Mouse (Mus musculus) thymus, adult 2 months (tissue): ENCODE results near the gene Cygb.

Experiments used
- CTCF ChIP-seq: fragments of 200-500 bp; IDR thresholded peaks from 2 replicates; pipeline ENCODE4 v1.5.1; 2012; ENCODE audit warnings: mild to moderate bottlenecking, control low read depth, low read length, moderate library complexity, borderline replicate concordance; ENCODE audit not compliant: control insufficient read depth, poor library complexity, insufficient read depth; ENCODE audit errors: extremely low read depth
- POLR2A ChIP-seq: fragments of 200-500 bp; IDR thresholded peaks from 2 replicates; pipeline ENCODE4 v1.6.1; 2012; ENCODE audit warnings: mild to moderate bottlenecking, low read length, control low read depth, moderate library complexity; ENCODE audit not compliant: control insufficient read depth, poor library complexity, insufficient read depth; ENCODE audit errors: extremely low read depth

DNA sequence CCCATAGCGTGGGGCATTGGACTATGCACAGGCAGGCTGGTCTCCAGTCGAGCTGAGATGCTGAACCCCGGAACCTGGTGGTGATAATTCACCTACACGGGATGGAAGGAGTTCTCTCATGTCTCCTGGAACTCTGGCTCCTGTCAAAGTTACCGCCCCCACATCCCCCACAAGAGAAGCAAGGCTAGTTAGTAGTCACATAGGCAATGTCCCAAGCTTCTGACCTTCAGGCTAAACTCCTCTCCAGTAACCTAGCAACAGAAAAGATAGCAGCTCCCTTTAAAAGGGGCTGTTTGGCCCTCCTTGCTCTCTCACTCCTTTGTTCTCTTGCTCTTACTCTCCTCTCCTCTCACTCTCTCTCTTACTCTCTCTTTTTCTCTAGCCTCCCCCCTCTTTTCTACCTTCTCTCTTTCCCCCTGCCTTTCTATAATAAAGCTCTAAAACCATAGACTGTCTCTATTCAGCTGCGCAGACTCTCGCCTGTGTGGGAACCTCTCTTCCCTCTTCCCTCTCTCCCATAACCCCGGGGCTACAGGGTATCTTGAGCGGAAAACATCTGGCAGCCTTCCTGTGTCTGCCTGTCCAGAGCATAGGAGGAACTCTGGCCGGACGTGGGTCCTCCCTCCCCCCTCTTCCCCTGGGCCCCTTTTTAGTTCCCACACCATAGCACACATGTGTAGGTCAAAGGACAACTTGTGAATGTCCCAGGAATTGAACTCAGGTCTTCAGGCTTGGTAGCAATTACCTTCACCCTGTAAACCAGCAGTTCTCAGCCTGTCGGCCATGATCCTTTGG, 23.7 kb downstream of the Cygb start:
- TF ChIP-seq CTCF (no peak), POLR2A (no peak)
